Mouse (Mus musculus) fat pad, adult 2 months (tissue): Measurements from ENCODE around the gene Col24a1.

Experiments used
- DNase-seq: peaks from one replicate; pipeline ENCODE4 v3.0.0-alpha.2; 2011; ENCODE audit warnings: low read depth, low spot score; ENCODE audit errors: extremely low read depth

Gene Col24a1

GRCm38 (mm10) chr3:145348690-145349089 is 56.4 kb downstream of the Col24a1 start:
- no peak for DNase-seq

GRCm38 (mm10) chr3:145353951-145354350 is 61.7 kb downstream of the Col24a1 start:
- no peak for DNase-seq

- no peak for DNase-seq
These were observed 64.7 kb downstream of the Col24a1 start for GRCm38 (mm10) chr3:145356865-145357487.

GRCm38 (mm10) chr3:145365227-145365626 is 73.0 kb downstream of the Col24a1 start:
- DNase-seq: no peak

GRCm38 (mm10) chr3:145367176-145367717 is 75.0 kb downstream of the Col24a1 start:
- no peak for DNase-seq

- DNase-seq: no peak
These were observed 84.0 kb downstream of the Col24a1 start for GRCm38 (mm10) chr3:145376298-145376697.

GRCm38 (mm10) chr3:145383095-145383494 is 90.8 kb downstream of the Col24a1 start:
- no peak for DNase-seq

GRCm38 (mm10) chr3:145386434-145386833 is 94.2 kb downstream of the Col24a1 start:
- DNase-seq: no peak

GRCm38 (mm10) chr3:145390681-145391080 is 98.4 kb downstream of the Col24a1 start:
- no peak for DNase-seq

- no peak for DNase-seq
These were observed 99.9 kb downstream of the Col24a1 start for GRCm38 (mm10) chr3:145391986-145392659.

- DNase-seq: no peak
These were observed 106.9 kb downstream of the Col24a1 start for GRCm38 (mm10) chr3:145399173-145399572.

- no peak for DNase-seq
These were observed 110.0 kb downstream of the Col24a1 start for GRCm38 (mm10) chr3:145402257-145402656.

GRCm38 (mm10) chr3:145402994-145403393 is 110.7 kb downstream of the Col24a1 start:
- DNase-seq: no peak

GRCm38 (mm10) chr3:145408045-145408444 is 115.8 kb downstream of the Col24a1 start:
- no peak for DNase-seq

- DNase-seq: no peak
These were observed 119.9 kb downstream of the Col24a1 start for GRCm38 (mm10) chr3:145412137-145412536.

GRCm38 (mm10) chr3:145414362-145414761 is 122.1 kb downstream of the Col24a1 start:
- DNase-seq: no peak

GRCm38 (mm10) chr3:145417809-145418208 is 125.5 kb downstream of the Col24a1 start:
- no peak for DNase-seq

GRCm38 (mm10) chr3:145420421-145420820 is 128.1 kb downstream of the Col24a1 start:
- DNase-seq: no peak

- no peak for DNase-seq
These were observed 129.8 kb downstream of the Col24a1 start for GRCm38 (mm10) chr3:145422044-145422443.

- DNase-seq: no peak
These were observed 146.1 kb downstream of the Col24a1 start for GRCm38 (mm10) chr3:145438352-145438751.

GRCm38 (mm10) chr3:145439086-145439485 is 146.8 kb downstream of the Col24a1 start:
- no peak for DNase-seq

GRCm38 (mm10) chr3:145440993-145441392 is 148.7 kb downstream of the Col24a1 start:
- DNase-seq: no peak
